Mouse (Mus musculus) granulocyte monocyte progenitor cell, adult 5-6 weeks (primary cell): ENCODE results near the gene Cryba1. TPM values are rescaled to one million over a fixed set of nuclear protein-coding genes. Genes with fewer than 3 reads are reported as not detected.
"Not testable (repeated sequence)": the region's sequence is repeated elsewhere in the genome, so short reads cannot be mapped to it uniquely, and the experiment has no call there.

Experiments used
- ATAC-seq: replicated peaks from 2 replicates; pipeline ENCODE4 v1.8.0; 2016; ENCODE audit warnings: mild to moderate bottlenecking, moderate TSS enrichment, inconsistent platforms; ENCODE audit not compliant: poor library complexity, severe bottlenecking
- total RNA-seq, 2 experiments: library from RNA; stranded (forward) in 1 of 2; stranded (reverse) in 1 of 2; fragments of 200-712, 200-1000 nt in 1 of 2; fragments of >200 nt in 1 of 2; fragmentation: Nextera tagmentation in 1 of 2; gene quantifications; 2 replicates each; pipeline ENCODE4 v1.2.3; 2014 to 2017

The Cryba1 gene
- total RNA-seq (2014; fragmentation: Nextera tagmentation), result not detected in 2 replicates
- total RNA-seq (2017), result not detected in 2 replicates

GRCm38 (mm10) chr11:77725183-77725582 is at the start of gene Cryba1:
TSS of gene Cryba1 (minus strand) at chr11:77725283.
- ATAC-seq, result no peak

GRCm38 (mm10) chr11:77771879-77772713 is 47.0 kb upstream of the Cryba1 start:
- ATAC-seq, result no peak

GRCm38 (mm10) chr11:77770346-77770745 is 45.3 kb upstream of the Cryba1 start:
- ATAC-seq, result no peak

GRCm38 (mm10) chr11:77769496-77769895 is 44.4 kb upstream of the Cryba1 start:
- ATAC-seq, result no peak

- peak; percentile 61 for ATAC-seq
Observed at GRCm38 (mm10) chr11:77766351-77767001, 41.4 kb upstream of the Cryba1 start.

GRCm38 (mm10) chr11:77765459-77765777 is 40.3 kb upstream of the Cryba1 start:
- ATAC-seq, result no peak

GRCm38 (mm10) chr11:77764694-77765458 is 39.8 kb upstream of the Cryba1 start:
- ATAC-seq, result no peak

- peak; percentile 16; the same call in 1 of the 2 replicates for ATAC-seq
Observed at GRCm38 (mm10) chr11:77763673-77764340, 38.7 kb upstream of the Cryba1 start.

- ATAC-seq, result peak; percentile 66
Observed at GRCm38 (mm10) chr11:77762783-77763672, 37.9 kb upstream of the Cryba1 start, which contains the start of gene Myo18a. TSS of gene Myo18a (plus strand) at chr11:77763246.

GRCm38 (mm10) chr11:77760031-77760430 is 34.9 kb upstream of the Cryba1 start:
- no peak for ATAC-seq

GRCm38 (mm10) chr11:77753469-77753868 is 28.4 kb upstream of the Cryba1 start:
- ATAC-seq, result no peak

GRCm38 (mm10) chr11:77752525-77752924 is 27.4 kb upstream of the Cryba1 start:
- ATAC-seq, result no peak

- no peak for ATAC-seq
Observed at GRCm38 (mm10) chr11:77748996-77749395, 23.9 kb upstream of the Cryba1 start.

GRCm38 (mm10) chr11:77747103-77747502 is 22.0 kb upstream of the Cryba1 start:
- ATAC-seq, result not testable (repeated sequence)

GRCm38 (mm10) chr11:77746652-77747051 is 21.6 kb upstream of the Cryba1 start:
- no peak for ATAC-seq

- 0 out of 2 replicates have a peak, but pooled peaks have one; percentile 44 for ATAC-seq
Observed at GRCm38 (mm10) chr11:77743966-77744365, 18.9 kb upstream of the Cryba1 start.

- ATAC-seq, result no peak
Observed at GRCm38 (mm10) chr11:77738555-77738954, 13.5 kb upstream of the Cryba1 start.

- ATAC-seq, result peak; percentile 53
Observed at GRCm38 (mm10) chr11:77737289-77737688, 12.2 kb upstream of the Cryba1 start.

- peak; percentile 37; the same call in 1 of the 2 replicates for ATAC-seq
Observed at GRCm38 (mm10) chr11:77728587-77728986, 3.5 kb upstream of the Cryba1 start.
